12 mouse cellular contexts compared by ENCODE assay signal in the genomic region with DNA sequence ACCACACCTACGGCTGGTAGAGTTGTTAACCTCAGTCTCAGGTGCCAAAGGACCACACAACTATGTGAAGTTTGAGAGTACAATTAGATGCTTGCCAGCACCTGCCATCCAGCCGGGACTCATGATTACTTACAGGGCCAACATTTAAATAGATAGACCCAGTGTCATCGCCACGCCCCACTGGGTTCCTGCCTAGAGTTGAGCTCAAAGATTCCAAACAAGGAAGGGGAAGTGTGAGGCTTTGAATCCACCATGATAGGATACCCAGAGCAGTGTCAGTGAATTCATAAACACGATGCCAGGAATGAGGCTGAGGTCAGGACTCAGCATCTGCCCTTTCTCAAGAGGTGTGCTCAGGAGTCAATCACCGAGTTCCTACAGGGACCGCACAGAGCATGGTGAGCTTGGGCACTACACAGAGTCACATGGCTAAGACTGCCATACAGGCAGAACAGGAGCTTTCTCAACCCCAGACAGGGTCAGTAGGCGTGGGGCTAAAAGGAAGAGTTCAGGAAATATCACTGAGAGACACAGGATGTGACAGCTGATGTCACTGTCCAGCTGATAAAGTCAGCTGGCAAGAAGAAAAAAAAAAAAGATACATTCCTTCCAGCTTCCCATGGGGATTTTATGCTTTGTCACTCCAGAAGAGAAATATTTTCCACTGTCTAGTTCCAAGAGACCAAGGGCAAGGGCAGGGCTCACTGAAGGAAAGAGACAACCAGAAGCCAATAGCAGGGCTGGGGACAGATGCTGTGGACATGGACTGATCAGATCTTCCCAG. TPM values are rescaled to one million over a fixed set of nuclear protein-coding genes. Genes with fewer than 3 reads are reported as not detected.
A peak's percentile ranks its signal among the peaks of the same experiment; 100 is the strongest.
DNase-seq lines count a peak whose midpoint lies in the region; ATAC-seq lines count a peak whose summit lies in the region.
"Had no signal": no experiment of that assay in that cellular context is flagged by ENCODE, and none has a peak within 500 bp of the region (broad histone marks: within the 10 kb centered on the region; RNA-seq: fewer than 3 reads in every experiment).

No protein-coding gene starts in this region.

- peak; percentile 41 for DNase-seq in gastrocnemius, adult 18-20 months (ENCODE audit: low spot score)
- no peak for DNase-seq in gastrocnemius, postnatal 4 days (ENCODE audit: low spot score in 2 of 2)
- peak; percentile 3 for DNase-seq in adipocyte (ENCODE audit: low spot score)
- peak; percentile 33 for DNase-seq in heart, postnatal 25 days (ENCODE audit: low spot score)
- peak; percentile 67 for DNase-seq in lung, postnatal 36 days
- no peak for DNase-seq in thymus, postnatal 4 days
- DNase-seq: cerebellum, adult 2 months had no signal

- H3K27ac ChIP-seq in forebrain, embryonic 15.5 days (replicated peaks): no peak overlapping the region
- H3K27ac ChIP-seq: embryonic facial prominence, embryonic 15.5 days; limb, embryonic 15.5 days; stomach, postnatal 0 days had no signal

- no peaks in the 10 kb centered on the region for H3K27me3 ChIP-seq in forebrain, embryonic 15.5 days
- H3K27me3 ChIP-seq: embryonic facial prominence, embryonic 15.5 days; limb, embryonic 15.5 days had no signal

- H3K4me3 ChIP-seq in forebrain, embryonic 15.5 days: no peak overlapping the region
- H3K4me3 ChIP-seq: embryonic facial prominence, embryonic 15.5 days; limb, embryonic 15.5 days had no signal

- ATAC-seq in inflammation-experienced regulatory T-cells, adult 6 months: no peak
- no peak for ATAC-seq in forebrain, embryonic 15.5 days (replicated peaks)

- H3K36me3 ChIP-seq in forebrain, embryonic 15.5 days: no peaks in the 10 kb centered on the region
- H3K36me3 ChIP-seq: embryonic facial prominence, embryonic 15.5 days; limb, embryonic 15.5 days had no signal

- 91% methylated on average over 8 of the region's 8 CpGs for WGBS in forebrain, embryonic 15.5 days

- H3K4me1 ChIP-seq in forebrain, embryonic 15.5 days: 0 out of 2 replicates have a peak, but pooled peaks cover 6% of the 10 kb centered on the region
- H3K4me1 ChIP-seq: limb, embryonic 15.5 days had no signal

- no peak overlapping the region for H3K9ac ChIP-seq in forebrain, embryonic 15.5 days (replicated peaks)
- H3K9ac ChIP-seq: embryonic facial prominence, embryonic 15.5 days; limb, embryonic 15.5 days had no signal

- H3K9me3 ChIP-seq in forebrain, embryonic 15.5 days: no peaks in the 10 kb centered on the region
- H3K9me3 ChIP-seq: embryonic facial prominence, embryonic 15.5 days; limb, embryonic 15.5 days had no signal

- intact Hi-C loops in heart, postnatal 25 days (cut with DNase I): no loop called here

- H3K4me2 ChIP-seq in forebrain, embryonic 15.5 days (replicated peaks): no peak overlapping the region
- H3K4me2 ChIP-seq: embryonic facial prominence, embryonic 15.5 days; limb, embryonic 15.5 days had no signal

RNA-seq across cellular contexts. Expression of gene Slco3a1, which starts 30.2 kb away (rescaled TPM):
- total RNA-seq in gastrocnemius, adult 18-20 months (2021): 10 to 100 TPM; 60.0 to 77.8 TPM
- total RNA-seq in gastrocnemius, postnatal 4 days (2021): 10 to 100 TPM; 30.0 to 30.2 TPM
- total RNA-seq in heart, postnatal 25 days (2021): 100 to 1,000 TPM in 1 of 2 experiments, 10 to 100 TPM in 1; 95.3 to 105 TPM
- 10 to 100 TPM; 16.2 to 19.3 (median 17.5) TPM for polyA plus RNA-seq in inflammation-experienced regulatory T-cells, adult 6 months (2017; shearing (Covaris generic))
- polyA plus RNA-seq in forebrain, embryonic 15.5 days (2015; fragmentation: Nextera tagmentation; extraction: Ambion mirVana): 20.7 and 21.1 TPM in 2 replicates

Comparison
In these comparisons a context has a peak if more than half of its experiments do, and no peak if none do; other contexts are left out.
1. DNase-seq: peak in gastrocnemius, adult 18-20 months (single experiment), adipocyte (single experiment), heart, postnatal 25 days (single experiment) and lung, postnatal 36 days (single experiment); none in gastrocnemius, postnatal 4 days (0 of 2) and thymus, postnatal 4 days (single experiment).